Mouse (Mus musculus) forebrain, embryonic 11.5 days (tissue): ENCODE results near the gene Hist1h2ad. TPM values are rescaled to one million over a fixed set of nuclear protein-coding genes. Genes with fewer than 3 reads are reported as not detected.
"Not testable (repeated sequence)": the region's sequence is repeated elsewhere in the genome, so short reads cannot be mapped to it uniquely, and the experiment has no call there.

Experiments
- ATAC-seq: fragments of 200-750 bp; cut with Nextera tagmentation; replicated peaks from 2 replicates; pipeline ENCODE4 v1.8.0; 2017; ENCODE audit warnings: moderate TSS enrichment; ENCODE audit not compliant: low FRiP score
- DNase-seq: peaks from one replicate; pipeline ENCODE4 v3.0.0-alpha.2; 2017; ENCODE audit warnings: low spot score
- H3K27ac ChIP-seq: fragments of 300-500 bp; sonication (generic); 2 replicates; pipeline ENCODE4 v1.5.1; 2014; ENCODE audit warnings: low read depth, low read length
- H3K27me3 ChIP-seq: fragments of 300-500 bp; sonication (generic); 2 replicates; pipeline ENCODE4 v1.6.1; 2014; ENCODE audit warnings: mild to moderate bottlenecking, low read length, mixed read lengths; ENCODE audit not compliant: control insufficient read depth, insufficient read depth
- H3K36me3 ChIP-seq: fragments of 300-500 bp; sonication (generic); 2 replicates; pipeline ENCODE4 v1.6.1; 2014; ENCODE audit warnings: mild to moderate bottlenecking, low read length, moderate library complexity, mixed read lengths; ENCODE audit not compliant: control insufficient read depth, insufficient read depth
- H3K4me1 ChIP-seq: fragments of 300-500 bp; sonication (generic); replicated peaks from 2 replicates; pipeline ENCODE4 v1.6.1; 2014; ENCODE audit warnings: low read length, mixed read lengths; ENCODE audit not compliant: control insufficient read depth, insufficient read depth
- H3K4me2 ChIP-seq: fragments of 300-500 bp; sonication (generic); 2 replicates; pipeline ENCODE4 v1.6.1; 2014; ENCODE audit warnings: low read depth, mild to moderate bottlenecking, low read length, moderate library complexity, mixed read lengths; ENCODE audit not compliant: severe bottlenecking
- H3K4me3 ChIP-seq: fragments of 300-500 bp; sonication (generic); 2 replicates; pipeline ENCODE4 v1.5.1; 2014; ENCODE audit warnings: low read depth, low read length
- H3K9ac ChIP-seq: fragments of 300-500 bp; sonication (generic); 2 replicates; pipeline ENCODE4 v1.6.1; 2014; ENCODE audit warnings: low read length
- H3K9me3 ChIP-seq: fragments of 300-500 bp; sonication (generic); 2 replicates; pipeline ENCODE4 v1.6.1; 2016; ENCODE audit warnings: low read length, mixed read lengths; ENCODE audit not compliant: control insufficient read depth
- WGBS: fragments of 180-500 bp; shearing (Covaris S2); extraction: QIAGEN DNeasy Blood & Tissue Kit; methylation state at CpG from one replicate; pipeline ENCODE4 v1.1.7; 2014; 5-methylcytosine and 5-hydroxymethylcytosine counted together
- polyA plus RNA-seq: library from polyadenylated mRNA; unstranded; fragments of >200 nt; fragmentation: Nextera tagmentation; extraction: Ambion mirVana; gene quantifications from 2 replicates; pipeline ENCODE4 v1.2.1, GENCODE M21; 2014

The Hist1h2ad gene
- polyA plus RNA-seq, 1 experiment from 2014 or later = 3.0 TPM

- Histone ChIP-seq H3K9ac (peak within 1 kb of the TSS; percentile 96), H3K27me3 (no peaks in the 10 kb centered on the region), H3K4me3 (peak within 1 kb of the TSS; percentile 57), H3K27ac (peak within 1 kb of the TSS; percentile 99), H3K4me1 (peaks cover 3% of the 10 kb centered on the region; the same call in 1 of the 2 replicates), H3K36me3 (no peaks in the 10 kb centered on the region), H3K9me3 (no peaks in the 10 kb centered on the region), H3K4me2 (peak within 1 kb of the TSS; percentile 52)
- ATAC-seq (peak; percentile 79), DNase-seq (peak; percentile 98)
- WGBS = under 1% methylated on average over 56 of the region's 70 CpGs
These were observed 43.0 kb upstream of the Hist1h2ad start, which contains the start of gene Hist1h4h for GRCm38 (mm10) chr13:23530901-23531875. Gene Hist1h4h, plus strand, starts transcription at chr13:23531050.

GRCm38 (mm10) chr13:23532262-23533075 is 41.7 kb upstream of the Hist1h2ad start:
- Histone ChIP-seq H3K27me3 (no peaks in the 10 kb centered on the region), H3K4me3 (peak overlapping the region; percentile 57), H3K27ac (peak overlapping the region; percentile 99), H3K9ac (peak overlapping the region; percentile 96), H3K4me1 (peaks cover 3% of the 10 kb centered on the region), H3K4me2 (peak overlapping the region; percentile 52), H3K9me3 (no peaks in the 10 kb centered on the region), H3K36me3 (no peaks in the 10 kb centered on the region)
- 19% methylated on average over 9 of the region's 9 CpGs for WGBS
- no peak for ATAC-seq
- no peak for DNase-seq

- Histone ChIP-seq H3K4me3 (peak within 1 kb of the TSS; percentile 57), H3K9ac (peak within 1 kb of the TSS; percentile 96), H3K4me2 (peak within 1 kb of the TSS; percentile 76), H3K27ac (peak within 1 kb of the TSS; percentile 99)
- ATAC-seq = peak; percentile 62
- H3K4me1 ChIP-seq, H3K27me3 ChIP-seq, H3K36me3 ChIP-seq, H3K9me3 ChIP-seq: not testable (repeated sequence)
- peak; percentile 86 for DNase-seq
- under 1% methylated on average over 22 of the region's 53 CpGs for WGBS
These were observed 40.4 kb upstream of the Hist1h2ad start, which contains the start of gene Hist1h2af for GRCm38 (mm10) chr13:23533560-23534367. Gene Hist1h2af, plus strand, starts transcription at chr13:23533906.

GRCm38 (mm10) chr13:23534368-23535131 is 39.6 kb upstream of the Hist1h2ad start:
- H3K36me3 ChIP-seq = no peaks in the 10 kb centered on the region
- WGBS = under 1% methylated on average over 15 of the region's 15 CpGs
- H3K27ac ChIP-seq = peak overlapping the region; percentile 99
- peak overlapping the region; percentile 57 for H3K4me3 ChIP-seq
- peak overlapping the region; percentile 76 for H3K4me2 ChIP-seq
- H3K9ac ChIP-seq = peak overlapping the region; percentile 96
- DNase-seq = no peak
- no peaks in the 10 kb centered on the region for H3K27me3 ChIP-seq
- no peaks in the 10 kb centered on the region for H3K9me3 ChIP-seq
- H3K4me1 ChIP-seq = peaks cover 3% of the 10 kb centered on the region
- ATAC-seq = peak; percentile 6; the same call in 1 of the 2 replicates

GRCm38 (mm10) chr13:23535137-23536075 is 38.8 kb upstream of the Hist1h2ad start, which contains the start of gene Hist1h3g:
Gene Hist1h3g, plus strand, starts transcription at chr13:23535422.
- Histone ChIP-seq H3K4me2 (peak within 1 kb of the TSS; percentile 76), H3K9ac (peak within 1 kb of the TSS; percentile 96), H3K27ac (peak within 1 kb of the TSS; percentile 99), H3K4me3 (peak within 1 kb of the TSS; percentile 57)
- DNase-seq (peak; percentile 94), ATAC-seq (peak; percentile 89)
- H3K4me1 ChIP-seq, H3K36me3 ChIP-seq, H3K9me3 ChIP-seq, H3K27me3 ChIP-seq: not testable (repeated sequence)
- 1% methylated on average over 36 of the region's 62 CpGs for WGBS

GRCm38 (mm10) chr13:23536076-23536822 is 37.9 kb upstream of the Hist1h2ad start:
- H3K36me3 ChIP-seq = no peaks in the 10 kb centered on the region
- ATAC-seq = no peak
- WGBS = 25% methylated on average over 7 of the region's 7 CpGs
- H3K27ac ChIP-seq = peak overlapping the region; percentile 99
- peak; percentile 45 for DNase-seq
- H3K4me2 ChIP-seq = peak overlapping the region; percentile 76
- no peaks in the 10 kb centered on the region for H3K9me3 ChIP-seq
- H3K9ac ChIP-seq = peak overlapping the region; percentile 79
- H3K4me3 ChIP-seq = peak overlapping the region; percentile 57
- peaks cover 3% of the 10 kb centered on the region for H3K4me1 ChIP-seq
- no peaks in the 10 kb centered on the region for H3K27me3 ChIP-seq
